Mouse (Mus musculus) adrenal gland, postnatal 4 days (tissue): Measurements from ENCODE around the gene Slc4a8. TPM values are rescaled to one million over a fixed set of nuclear protein-coding genes. Genes with fewer than 3 reads are reported as not detected.

Experiments used
- DNase-seq, 2 experiments: peaks; one replicate each; pipeline ENCODE4 v3.0.0; 2021 to 2022; ENCODE audit warnings: low spot score in 2 of 2, mixed read lengths in 2 of 2
- long read RNA-seq, 2 experiments: library from polyadenylated mRNA; stranded (forward); transcript quantifications; one replicate each; pipeline ENCODE4 v2.0.0; 2021
- total RNA-seq, 2 experiments: library from RNA; stranded (reverse); gene quantifications; 2 replicates each; pipeline ENCODE4 v1.2.3; 2021

The Slc4a8 gene
- 10 to 100 TPM; 15.8 to 22.2 TPM for total RNA-seq
- long read RNA-seq, experiment 1, full-length matches to known transcripts: 4 of 8 reads
- long read RNA-seq, experiment 1, partial matches to known transcripts: 4 of 8 reads
- long read RNA-seq, experiment 1, other reads (novel, unspliced or antisense): 0 of 8 reads
- long read RNA-seq, experiment 2, full-length matches to known transcripts: 7 of 16 reads
- long read RNA-seq, experiment 2, partial matches to known transcripts: 1 of 16 reads
- long read RNA-seq, experiment 2, other reads (novel, unspliced or antisense): 8 of 16 reads

GRCm38 (mm10) chr15:100761419-100762185, at the start of gene Slc4a8:
Slc4a8 (plus strand) TSS chr15:100761747.
- DNase-seq: peak; percentile 80 to 81

- no peak for DNase-seq
These were observed 47.1 kb upstream of the Slc4a8 start for GRCm38 (mm10) chr15:100714470-100714869.

GRCm38 (mm10) chr15:100715399-100715993, 46.1 kb upstream of the Slc4a8 start:
- no peak for DNase-seq

GRCm38 (mm10) chr15:100717933-100718332, 43.6 kb upstream of the Slc4a8 start:
- no peak for DNase-seq

GRCm38 (mm10) chr15:100718572-100718971, 43.0 kb upstream of the Slc4a8 start:
- no peak for DNase-seq

- no peak for DNase-seq
These were observed 42.3 kb upstream of the Slc4a8 start for GRCm38 (mm10) chr15:100719217-100719616.

GRCm38 (mm10) chr15:100720066-100720465, 41.5 kb upstream of the Slc4a8 start:
- DNase-seq: no peak

- DNase-seq: no peak
These were observed 40.1 kb upstream of the Slc4a8 start for GRCm38 (mm10) chr15:100721445-100721844.

GRCm38 (mm10) chr15:100722026-100722425, 39.5 kb upstream of the Slc4a8 start:
- DNase-seq: no peak

GRCm38 (mm10) chr15:100722564-100722963, 39.0 kb upstream of the Slc4a8 start:
- DNase-seq: no peak

GRCm38 (mm10) chr15:100723505-100723904, 38.0 kb upstream of the Slc4a8 start:
- DNase-seq: no peak

- no peak for DNase-seq
These were observed 34.8 kb upstream of the Slc4a8 start for GRCm38 (mm10) chr15:100726721-100727120.

GRCm38 (mm10) chr15:100727834-100728233, 33.7 kb upstream of the Slc4a8 start:
- no peak for DNase-seq

- DNase-seq: no peak
These were observed 33.0 kb upstream of the Slc4a8 start for GRCm38 (mm10) chr15:100728586-100728985.

- no peak for DNase-seq
These were observed 32.1 kb upstream of the Slc4a8 start, which contains the start of gene Galnt6 for GRCm38 (mm10) chr15:100729281-100729985. Galnt6 (minus strand) TSS chr15:100729376.

GRCm38 (mm10) chr15:100731081-100731480, 30.5 kb upstream of the Slc4a8 start:
- DNase-seq: no peak

GRCm38 (mm10) chr15:100732580-100732979, 29.0 kb upstream of the Slc4a8 start:
- DNase-seq: no peak

GRCm38 (mm10) chr15:100735095-100735952, 26.2 kb upstream of the Slc4a8 start:
- no peak for DNase-seq

- DNase-seq: no peak
These were observed 25.6 kb upstream of the Slc4a8 start for GRCm38 (mm10) chr15:100735953-100736300.

GRCm38 (mm10) chr15:100737667-100738066, 23.9 kb upstream of the Slc4a8 start:
- no peak for DNase-seq
